Mouse (Mus musculus): Measurements from ENCODE around the gene Hdac5. TPM values are rescaled to one million over a fixed set of nuclear protein-coding genes. Genes with fewer than 3 reads are reported as not detected.
"Not testable (repeated sequence)": the region's sequence is repeated elsewhere in the genome, so short reads cannot be mapped to it uniquely, and the experiment has no call there.

Hdac5 gene
- polyA plus RNA-seq, 1 experiment from 2014 or later = 40.7 TPM

DNA sequence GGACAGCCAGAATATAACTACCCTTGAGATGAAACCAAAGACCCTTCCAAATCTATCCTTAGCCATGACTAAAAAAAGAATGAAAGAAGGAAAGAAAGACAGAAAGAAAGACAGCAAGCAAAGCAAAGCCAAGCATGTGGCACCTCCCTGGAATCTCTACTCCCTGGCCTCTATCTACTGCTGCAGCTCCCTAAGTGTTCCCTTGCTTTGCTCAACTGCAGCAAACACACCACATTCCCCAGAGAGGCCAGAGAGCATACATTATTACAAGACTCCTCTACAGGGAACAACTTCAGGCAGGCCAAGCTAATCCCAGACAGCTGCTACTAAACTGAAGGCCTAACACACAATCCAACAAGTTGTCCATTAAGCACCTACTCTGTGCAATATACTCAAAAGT lies 50.1 kb downstream of the Hdac5 start:
- Histone ChIP-seq H3K4me1 (replicated peaks; ENCODE audit: control insufficient read depth, insufficient read depth, low read length) (peaks cover 15% of the 10 kb centered on the region; the same call in 1 of the 2 replicates), H3K27me3 (ENCODE audit: control insufficient read depth, insufficient read depth, low read length) (no peaks in the 10 kb centered on the region), H3K4me3 (replicated peaks; ENCODE audit: low read length) (no peak overlapping the region), H3K9ac (no peak overlapping the region), H3K27ac (no peak overlapping the region), H3K36me3 (replicated peaks; ENCODE audit: control insufficient read depth, insufficient read depth) (peaks cover 71% of the 10 kb centered on the region), H3K9me3 (ENCODE audit: control insufficient read depth, low read length) (no peaks in the 10 kb centered on the region), H3K4me2 (replicated peaks) (no peak overlapping the region)
- ATAC-seq (ENCODE audit: low FRiP score) = no peak
- DNase-seq (ENCODE audit: low spot score) = no peak

DNA sequence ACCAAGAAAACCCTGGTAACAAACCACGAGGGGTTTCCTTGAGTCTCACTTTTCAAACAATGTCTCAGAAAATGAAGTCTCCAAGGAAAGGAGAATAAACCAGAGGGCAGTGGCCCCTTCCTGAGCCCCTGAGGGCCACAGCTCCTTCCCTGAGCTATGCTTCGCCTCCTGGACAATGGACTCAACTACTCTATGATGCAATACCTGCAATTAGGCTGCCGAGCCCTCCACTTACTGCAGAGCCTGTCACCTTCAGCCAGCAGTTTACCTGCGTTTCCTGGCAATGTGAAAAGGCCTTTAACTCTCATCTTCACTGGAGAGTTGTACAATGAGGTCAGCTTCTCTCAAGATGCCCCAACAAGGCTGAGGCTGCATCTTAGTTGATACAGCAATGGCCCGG lies 61.3 kb downstream of the Hdac5 start:
- no peak overlapping the region for H3K27ac ChIP-seq
- ATAC-seq (ENCODE audit: low FRiP score) (no peak), DNase-seq (ENCODE audit: low spot score) (no peak)
- H3K4me1 ChIP-seq (replicated peaks; ENCODE audit: control insufficient read depth, insufficient read depth, low read length) = no peaks in the 10 kb centered on the region
- H3K9me3 ChIP-seq (ENCODE audit: control insufficient read depth, low read length) = no peaks in the 10 kb centered on the region
- peaks cover 62% of the 10 kb centered on the region for H3K36me3 ChIP-seq (replicated peaks; ENCODE audit: control insufficient read depth, insufficient read depth)
- H3K4me3 ChIP-seq (replicated peaks; ENCODE audit: low read length) = no peak overlapping the region
- no peak overlapping the region for H3K9ac ChIP-seq
- 90% methylated on average over 5 of the region's 5 CpGs for WGBS
- H3K27me3 ChIP-seq (ENCODE audit: control insufficient read depth, insufficient read depth, low read length) = no peaks in the 10 kb centered on the region
- no peak overlapping the region for H3K4me2 ChIP-seq (replicated peaks)

DNA sequence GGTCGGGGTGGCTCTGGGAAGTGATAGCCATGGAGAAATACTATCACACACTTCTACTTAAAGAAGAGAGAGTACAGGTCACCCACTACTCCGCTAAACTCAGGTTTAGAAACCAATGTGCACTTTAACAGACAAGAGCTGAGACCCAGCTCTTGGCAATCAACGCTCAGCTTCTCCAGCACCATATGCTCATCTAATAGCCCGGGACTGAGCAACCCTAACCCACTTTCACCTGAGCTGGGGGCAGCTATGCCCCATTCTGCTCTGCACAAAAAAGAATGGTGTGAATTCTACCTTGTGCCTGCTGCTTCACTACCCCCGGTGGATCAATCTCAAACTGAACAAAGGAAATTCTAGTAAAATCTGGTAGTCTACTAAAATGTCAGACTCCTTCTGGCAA lies 62.4 kb downstream of the Hdac5 start:
- 92% methylated on average over 5 of the region's 5 CpGs for WGBS
- no peak overlapping the region for H3K9ac ChIP-seq
- peaks cover 71% of the 10 kb centered on the region for H3K36me3 ChIP-seq (replicated peaks; ENCODE audit: control insufficient read depth, insufficient read depth)

DNA sequence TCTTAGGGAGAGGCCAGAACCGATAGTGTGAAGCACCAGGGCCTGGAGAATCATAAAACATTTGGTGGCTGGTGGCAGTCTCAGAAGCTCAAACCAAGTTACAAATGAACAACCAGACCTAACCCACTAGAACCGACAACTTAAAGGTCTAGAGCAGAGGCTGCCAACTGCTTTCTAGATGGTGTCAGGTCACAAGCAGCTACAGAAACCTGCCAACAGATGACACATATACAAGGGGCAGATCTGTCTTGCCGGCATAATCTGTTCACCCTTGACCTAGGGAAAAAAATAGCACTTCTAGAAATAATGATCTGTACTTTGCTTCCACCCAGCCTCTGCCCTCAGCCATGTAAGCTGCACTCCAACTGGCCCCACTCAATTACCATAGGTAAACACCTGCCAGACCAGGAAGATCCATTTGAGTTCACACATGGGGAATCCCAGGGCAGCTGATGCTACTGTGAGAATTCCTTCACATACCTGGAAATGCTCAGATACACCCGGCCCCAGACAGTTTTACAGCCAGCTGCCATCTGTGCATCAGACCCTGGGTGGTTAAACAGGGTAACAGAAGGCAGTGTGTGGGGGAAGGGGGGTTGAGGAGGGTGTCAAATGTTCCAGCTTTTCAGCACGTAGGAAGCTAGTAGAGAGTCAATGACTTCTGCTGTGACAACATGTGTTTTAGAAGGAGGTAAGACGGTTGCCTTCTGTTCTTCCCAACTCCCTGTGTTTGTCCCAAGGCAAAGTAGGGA lies 63.8 kb downstream of the Hdac5 start:
- DNase-seq (ENCODE audit: low spot score) = no peak
- no peak for ATAC-seq (ENCODE audit: low FRiP score)
- Histone ChIP-seq H3K9ac (no peak overlapping the region), H3K9me3 (ENCODE audit: control insufficient read depth, low read length) (no peaks in the 10 kb centered on the region), H3K36me3 (replicated peaks; ENCODE audit: control insufficient read depth, insufficient read depth) (peaks cover 78% of the 10 kb centered on the region), H3K27me3 (ENCODE audit: control insufficient read depth, insufficient read depth, low read length) (no peaks in the 10 kb centered on the region), H3K4me1 (replicated peaks; ENCODE audit: control insufficient read depth, insufficient read depth, low read length) (no peaks in the 10 kb centered on the region), H3K4me2 (replicated peaks) (no peak overlapping the region), H3K27ac (no peak overlapping the region), H3K4me3 (replicated peaks; ENCODE audit: low read length) (no peak overlapping the region)
- 70% methylated on average over 6 of the region's 6 CpGs for WGBS

More for the DNA sequence above, 62.4 kb downstream of the Hdac5 start:
- H3K4me1 ChIP-seq (replicated peaks; ENCODE audit: control insufficient read depth, insufficient read depth, low read length) = no peaks in the 10 kb centered on the region
- no peak overlapping the region for H3K4me2 ChIP-seq (replicated peaks)
- H3K4me3 ChIP-seq (replicated peaks; ENCODE audit: low read length) = no peak overlapping the region
- no peak for ATAC-seq (ENCODE audit: low FRiP score)
- no peak overlapping the region for H3K27ac ChIP-seq
- H3K9me3 ChIP-seq (ENCODE audit: control insufficient read depth, low read length) = no peaks in the 10 kb centered on the region
- no peaks in the 10 kb centered on the region for H3K27me3 ChIP-seq (ENCODE audit: control insufficient read depth, insufficient read depth, low read length)
- no peak for DNase-seq (ENCODE audit: low spot score)

DNA sequence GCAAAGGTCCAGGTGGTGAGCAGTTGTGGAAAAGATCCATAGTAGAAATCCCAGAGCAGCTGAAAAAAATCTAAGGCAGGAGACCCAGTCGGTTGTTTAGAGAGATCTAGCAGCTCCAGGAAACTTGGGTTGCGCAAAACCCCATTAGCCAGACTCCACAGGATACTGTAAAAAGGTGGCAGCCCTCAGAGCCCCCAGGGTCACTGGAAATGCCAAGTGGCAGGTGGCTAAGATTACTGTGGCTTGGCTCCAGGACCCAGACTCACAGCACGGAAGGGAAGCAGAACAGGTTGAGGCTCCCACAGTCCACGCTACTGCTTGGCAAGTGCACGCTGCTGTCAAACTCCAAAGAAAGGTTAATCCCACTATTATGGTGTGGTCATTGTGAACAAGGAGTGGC lies 70.2 kb downstream of the Hdac5 start:
- no peak for ATAC-seq (ENCODE audit: low FRiP score)
- no peaks in the 10 kb centered on the region for H3K9me3 ChIP-seq (ENCODE audit: control insufficient read depth, low read length)
- WGBS = 80% methylated on average over 5 of the region's 5 CpGs

DNA sequence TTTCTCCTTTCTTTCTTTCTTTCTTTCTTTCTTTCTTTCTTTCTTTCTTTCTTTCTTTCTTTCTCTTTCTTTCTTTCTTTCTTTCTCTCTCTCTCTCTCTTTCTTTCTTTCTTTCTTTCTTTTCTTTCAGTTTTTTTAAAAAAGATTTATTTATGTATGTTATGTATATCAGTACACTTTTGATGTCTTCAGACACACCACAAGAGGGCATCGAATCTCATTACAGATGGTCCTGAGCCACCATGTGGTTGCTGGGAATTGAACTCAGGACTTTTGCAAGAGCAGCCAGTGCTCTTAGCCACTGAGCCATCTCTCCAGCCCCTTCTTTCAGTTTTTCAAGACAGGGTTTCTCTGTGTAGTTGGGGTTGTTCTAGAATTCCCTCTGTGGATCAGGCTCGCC lies 71.9 kb downstream of the Hdac5 start:
- ATAC-seq (ENCODE audit: low FRiP score); H3K9ac ChIP-seq; H3K4me2 ChIP-seq (replicated peaks): not testable (repeated sequence)

More for the DNA sequence above, 70.2 kb downstream of the Hdac5 start:
- no peak for DNase-seq (ENCODE audit: low spot score)
- no peak overlapping the region for H3K9ac ChIP-seq
- no peak overlapping the region for H3K4me3 ChIP-seq (replicated peaks; ENCODE audit: low read length)
- H3K4me1 ChIP-seq (replicated peaks; ENCODE audit: control insufficient read depth, insufficient read depth, low read length) = peaks cover 9% of the 10 kb centered on the region; the same call in 1 of the 2 replicates
- H3K27me3 ChIP-seq (ENCODE audit: control insufficient read depth, insufficient read depth, low read length) = no peaks in the 10 kb centered on the region
- no peak overlapping the region for H3K27ac ChIP-seq
- H3K36me3 ChIP-seq (replicated peaks; ENCODE audit: control insufficient read depth, insufficient read depth) = peaks cover 32% of the 10 kb centered on the region
- H3K4me2 ChIP-seq (replicated peaks) = no peak overlapping the region

DNA sequence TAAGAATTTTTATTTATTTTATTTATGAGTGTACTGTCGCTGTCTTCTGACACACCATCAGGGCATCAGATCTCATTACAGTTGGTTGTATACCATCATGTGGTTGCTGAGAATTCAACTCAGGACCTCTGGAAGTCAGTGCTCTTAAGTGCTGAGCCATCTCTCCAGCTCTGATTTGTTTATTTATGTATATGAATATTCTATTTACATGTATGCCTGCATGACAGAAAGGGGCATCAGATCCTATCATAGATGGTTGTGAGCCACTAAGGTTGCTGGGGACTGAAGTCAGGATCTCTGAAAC lies 73.2 kb downstream of the Hdac5 start:
- peak; percentile 43; the same call in 1 of the 2 replicates for ATAC-seq (ENCODE audit: low FRiP score)
- no peak overlapping the region for H3K9ac ChIP-seq
- WGBS = 10% methylated on average over 1 of the region's 1 CpGs
- DNase-seq (ENCODE audit: low spot score) = no peak
- no peaks in the 10 kb centered on the region for H3K27me3 ChIP-seq (ENCODE audit: control insufficient read depth, insufficient read depth, low read length)
- no peaks in the 10 kb centered on the region for H3K9me3 ChIP-seq (ENCODE audit: control insufficient read depth, low read length)
- H3K4me3 ChIP-seq (replicated peaks; ENCODE audit: low read length) = no peak overlapping the region
- no peak overlapping the region for H3K27ac ChIP-seq
- peaks cover 9% of the 10 kb centered on the region; the same call in 1 of the 2 replicates for H3K4me1 ChIP-seq (replicated peaks; ENCODE audit: control insufficient read depth, insufficient read depth, low read length)
- H3K36me3 ChIP-seq (replicated peaks; ENCODE audit: control insufficient read depth, insufficient read depth) = peaks cover 22% of the 10 kb centered on the region
- H3K4me2 ChIP-seq (replicated peaks) = peak overlapping the region; percentile 92; the same call in 1 of the 2 replicates

More for the DNA sequence above, 71.9 kb downstream of the Hdac5 start:
- DNase-seq (ENCODE audit: low spot score); H3K27ac ChIP-seq; H3K4me1 ChIP-seq (replicated peaks; ENCODE audit: control insufficient read depth, insufficient read depth, low read length); H3K9me3 ChIP-seq (ENCODE audit: control insufficient read depth, low read length); H3K4me3 ChIP-seq (replicated peaks; ENCODE audit: low read length); H3K27me3 ChIP-seq (ENCODE audit: control insufficient read depth, insufficient read depth, low read length): not testable (repeated sequence)
- WGBS = 89% methylated on average over 2 of the region's 2 CpGs
- H3K36me3 ChIP-seq (replicated peaks; ENCODE audit: control insufficient read depth, insufficient read depth) = peaks cover 24% of the 10 kb centered on the region

DNA sequence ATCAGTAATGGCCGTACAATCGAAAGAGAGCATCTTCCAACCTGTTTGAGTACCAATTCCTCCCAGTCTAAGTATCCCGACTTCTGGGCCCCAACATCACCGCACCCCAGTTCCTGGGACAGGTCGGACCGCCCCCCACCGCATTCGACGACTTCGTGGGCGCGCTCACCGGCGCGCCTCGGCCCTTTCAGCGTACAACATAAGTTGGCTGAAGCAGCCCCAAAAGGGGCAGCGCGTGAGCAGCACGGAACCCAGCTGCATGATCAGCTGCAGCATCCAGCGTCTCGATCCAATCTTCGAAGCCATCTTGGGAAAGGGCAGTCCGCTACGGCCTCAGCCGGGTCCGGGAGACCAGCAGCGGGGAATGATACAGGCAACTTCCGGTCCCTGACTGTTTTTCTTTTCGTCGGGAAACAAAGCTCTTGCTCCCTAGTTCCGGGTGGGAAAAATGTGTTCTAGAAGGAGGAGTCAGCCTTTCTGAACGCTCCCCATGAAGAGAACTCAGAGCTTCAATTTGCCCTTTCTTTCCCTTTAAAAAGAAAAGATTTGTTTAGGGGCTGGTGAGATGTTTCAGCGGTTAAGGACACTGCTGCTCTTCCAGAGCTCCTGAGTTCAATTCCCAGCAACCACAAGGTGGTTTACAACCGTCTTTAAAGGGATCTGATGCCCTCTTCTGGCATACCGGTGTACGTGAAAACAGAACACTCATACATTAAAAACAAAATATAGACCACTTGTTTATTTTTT lies 73.8 kb downstream of the Hdac5 start, which contains the start of gene Tmem101:
Tmem101 (minus strand) TSS at position 366 of the 747 bp plus-strand sequence.
- Histone ChIP-seq H3K36me3 (replicated peaks; ENCODE audit: control insufficient read depth, insufficient read depth) (peaks cover 18% of the 10 kb centered on the region), H3K27me3 (ENCODE audit: control insufficient read depth, insufficient read depth, low read length) (no peaks in the 10 kb centered on the region), H3K4me3 (replicated peaks; ENCODE audit: low read length) (peak within 1 kb of the TSS; percentile 60), H3K9me3 (ENCODE audit: control insufficient read depth, low read length) (no peaks in the 10 kb centered on the region), H3K4me1 (replicated peaks; ENCODE audit: control insufficient read depth, insufficient read depth, low read length) (peaks cover 9% of the 10 kb centered on the region; the same call in 1 of the 2 replicates), H3K27ac (peak within 1 kb of the TSS; percentile 77), H3K9ac (peak within 1 kb of the TSS; percentile 72), H3K4me2 (replicated peaks) (peak within 1 kb of the TSS; percentile 92)
- DNase-seq (ENCODE audit: low spot score) = peak; percentile 94
- under 1% methylated on average over 37 of the region's 37 CpGs for WGBS
- peak; percentile 90 for ATAC-seq (ENCODE audit: low FRiP score)

DNA sequence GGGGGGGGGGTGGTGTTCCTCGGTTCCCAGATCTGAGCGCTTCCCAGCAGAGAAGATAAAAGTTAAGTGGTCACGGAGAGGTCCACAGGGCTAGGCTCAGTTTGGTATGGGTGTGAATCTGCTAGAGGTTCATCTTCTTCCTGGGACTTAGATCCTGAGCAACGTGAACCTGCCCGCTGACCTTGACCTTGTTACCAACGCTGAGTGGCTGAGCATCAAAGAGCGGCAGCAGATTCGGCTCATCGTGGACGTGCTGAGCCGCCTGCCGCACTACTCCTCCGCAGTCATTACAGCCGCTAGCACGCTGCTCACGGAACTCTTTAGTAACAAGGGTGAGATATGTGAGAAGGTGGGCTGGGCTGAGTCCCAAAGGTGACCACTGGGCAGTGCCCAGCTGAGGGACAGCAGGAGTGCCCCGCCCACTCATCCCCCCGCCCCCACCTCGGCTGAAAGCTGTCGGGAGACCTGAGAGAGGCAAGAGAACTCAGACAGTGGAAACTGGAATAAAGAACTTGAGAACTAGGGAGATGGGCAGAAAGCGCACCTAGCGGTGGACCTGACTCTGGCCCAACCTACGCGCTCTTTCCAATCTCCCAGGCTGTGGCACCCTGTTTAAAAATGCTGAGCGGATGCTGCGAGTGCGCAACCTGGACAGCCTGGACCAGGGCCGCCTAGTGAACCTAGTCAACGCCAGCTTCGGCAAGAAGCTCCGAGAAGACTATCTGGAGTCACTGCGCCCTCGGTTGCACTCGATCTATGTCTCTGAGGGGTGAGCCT lies 82.6 kb downstream of the Hdac5 start:
- H3K27ac ChIP-seq = no peak overlapping the region
- H3K4me1 ChIP-seq (replicated peaks; ENCODE audit: control insufficient read depth, insufficient read depth, low read length) = no peaks in the 10 kb centered on the region; the same call in 1 of the 2 replicates
- H3K9me3 ChIP-seq (ENCODE audit: control insufficient read depth, low read length) = no peaks in the 10 kb centered on the region
- peaks cover 4% of the 10 kb centered on the region for H3K36me3 ChIP-seq (replicated peaks; ENCODE audit: control insufficient read depth, insufficient read depth)
- no peak for ATAC-seq (ENCODE audit: low FRiP score)
- H3K4me3 ChIP-seq (replicated peaks; ENCODE audit: low read length) = no peak overlapping the region
- no peak for DNase-seq (ENCODE audit: low spot score)
- 16% methylated on average over 34 of the region's 34 CpGs for WGBS
- no peak overlapping the region for H3K4me2 ChIP-seq (replicated peaks)
- peaks cover 70% of the 10 kb centered on the region for H3K27me3 ChIP-seq (ENCODE audit: control insufficient read depth, insufficient read depth, low read length)
- no peak overlapping the region for H3K9ac ChIP-seq
